Comparison of ENCODE assay signal across 7 mouse cellular contexts in genomic region chr13:41339195-41339594, GRCm38 (mm10).
DNase-seq lines count a peak whose midpoint lies in the region; ATAC-seq lines count a peak whose summit lies in the region.

No protein-coding gene starts in this region.

- peaks cover 89% of the 10 kb centered on the region for H3K4me1 ChIP-seq in heart, embryonic 15.5 days (replicated peaks)
- peaks cover 64% of the 10 kb centered on the region for H3K4me1 ChIP-seq in kidney, embryonic 16.5 days (ENCODE audit: insufficient read depth, low read length)

- no peaks in the 10 kb centered on the region for H3K27me3 ChIP-seq in heart, embryonic 15.5 days
- H3K27me3 ChIP-seq in kidney, embryonic 16.5 days (ENCODE audit: insufficient read depth, low read length) = no peaks in the 10 kb centered on the region

- 68% methylated on average over 5 of the region's 5 CpGs for WGBS in heart, embryonic 15.5 days
- 68% methylated on average over 5 of the region's 5 CpGs for WGBS in kidney, embryonic 16.5 days

- intact Hi-C loops in heart, postnatal 14 days (cut with DNase I) = loop anchor here (5.0 kb wide), 1 partner anchor 37 kb away; no protein-coding TSS in a partner anchor

- no peak for ATAC-seq in heart, embryonic 15.5 days (replicated peaks; ENCODE audit: insufficient number of reproducible peaks, insufficient read depth, low FRiP score, low read depth)
- no peak for ATAC-seq in kidney, embryonic 16.5 days (ENCODE audit: low FRiP score, low TSS enrichment)

- peak overlapping the region; percentile 92 for H3K27ac ChIP-seq in heart, embryonic 15.5 days
- peak overlapping the region; percentile 67; the same call in 1 of the 2 replicates for H3K27ac ChIP-seq in kidney, embryonic 16.5 days (ENCODE audit: low read length)

- H3K4me2 ChIP-seq in heart, embryonic 15.5 days = peak overlapping the region; percentile 46
- no peak overlapping the region for H3K4me2 ChIP-seq in kidney, embryonic 16.5 days (replicated peaks; ENCODE audit: low read depth, low read length)

- 0 out of 2 replicates have a peak, but pooled peaks cover 3% of the 10 kb centered on the region for H3K36me3 ChIP-seq in heart, embryonic 15.5 days
- peaks cover 21% of the 10 kb centered on the region; the same call in 1 of the 2 replicates for H3K36me3 ChIP-seq in kidney, embryonic 16.5 days (ENCODE audit: insufficient read depth, low read length)

- no peaks in the 10 kb centered on the region for H3K9me3 ChIP-seq in heart, embryonic 15.5 days (replicated peaks)
- H3K9me3 ChIP-seq in kidney, embryonic 16.5 days (ENCODE audit: low read length) = no peaks in the 10 kb centered on the region

- H3K4me3 ChIP-seq in heart, embryonic 15.5 days = no peak overlapping the region
- H3K4me3 ChIP-seq in kidney, embryonic 16.5 days (ENCODE audit: low read length) = no peak overlapping the region

- H3K9ac ChIP-seq in heart, embryonic 15.5 days = 0 out of 2 replicates have a peak overlapping the region, but pooled peaks have one; percentile 1
- no peak overlapping the region for H3K9ac ChIP-seq in kidney, embryonic 16.5 days (replicated peaks; ENCODE audit: low read length)

- DNase-seq in heart, postnatal 14 days = no peak
- DNase-seq in 3T3-L1 (ENCODE audit: low read depth, low spot score) = peak; percentile 76
- DNase-seq in adipocyte (ENCODE audit: low spot score) = peak; percentile 72
- DNase-seq in thymus, postnatal 4 days = no peak
- DNase-seq in left cerebral cortex, adult 8-10 months (ENCODE audit: low spot score in 2 of 2) = no peak

Comparison
In these comparisons a context has a peak if more than half of its experiments do, and no peak if none do; other contexts are left out.
1. DNase-seq: peak in 3T3-L1 (single experiment) and adipocyte (single experiment); none in heart, postnatal 14 days (0 of 2), thymus, postnatal 4 days (single experiment) and left cerebral cortex, adult 8-10 months (0 of 2).